Mouse (Mus musculus) erythroblast, embryonic 14.5 days (primary cell): ENCODE measurements at regions not wholly inside any gene's neighbourhood (a gene's known extent, or its start where the extent isn't known, plus 50 kb on each side); places are given as distances from the start of the nearest gene placed in this dataset.

Experiments used
- H3K27me3 ChIP-seq: 2 replicates; pipeline ENCODE4 v1.6.1; 2012; ENCODE audit warnings: inconsistent platforms; ENCODE audit not compliant: control insufficient read depth
- H3K36me3 ChIP-seq: 2 replicates; pipeline ENCODE4 v1.6.1; 2012; ENCODE audit warnings: mild to moderate bottlenecking, inconsistent platforms; ENCODE audit not compliant: control insufficient read depth
- H3K4me1 ChIP-seq: 2 replicates; pipeline ENCODE4 v1.6.1; 2012; ENCODE audit warnings: inconsistent platforms; ENCODE audit not compliant: control insufficient read depth
- H3K4me3 ChIP-seq: replicated peaks from 2 replicates; pipeline ENCODE3; 2012; ENCODE audit warnings: moderate library complexity, mild to moderate bottlenecking, inconsistent platforms
- H3K9me3 ChIP-seq: 2 replicates; pipeline ENCODE4 v1.6.1; 2012; ENCODE audit warnings: low read length, inconsistent platforms, mixed read lengths; ENCODE audit not compliant: control insufficient read depth
- GATA1 ChIP-seq: IDR thresholded peaks from 2 replicates; pipeline ENCODE4 v1.6.1; 2012; ENCODE audit warnings: low read length, inconsistent platforms, mixed read lengths
- TAL1 ChIP-seq: IDR thresholded peaks from 3 replicates; pipeline ENCODE4 v1.6.1; 2012; ENCODE audit warnings: low read length, inconsistent platforms, mixed read lengths

GRCm38 (mm10) chr4:127635262-127635661 is 277.3 kb upstream of the Gjb5 start:
- peaks cover 24% of the 10 kb centered on the region for H3K9me3 ChIP-seq
- no peaks in the 10 kb centered on the region for H3K4me1 ChIP-seq
- no peaks in the 10 kb centered on the region for H3K36me3 ChIP-seq
- H3K4me3 ChIP-seq, result no peak overlapping the region
- no peak for TF ChIP-seq TAL1
- TF ChIP-seq GATA1, result no peak
- H3K27me3 ChIP-seq, result no peaks in the 10 kb centered on the region

- no peaks in the 10 kb centered on the region for H3K36me3 ChIP-seq
Observed at GRCm38 (mm10) chr4:127619870-127620269, 261.9 kb upstream of the Gjb5 start.

GRCm38 (mm10) chr4:127612761-127613160 is 254.8 kb upstream of the Gjb5 start:
- no peaks in the 10 kb centered on the region for H3K36me3 ChIP-seq
- H3K4me1 ChIP-seq, result no peaks in the 10 kb centered on the region
- H3K9me3 ChIP-seq, result peaks cover 14% of the 10 kb centered on the region
- H3K27me3 ChIP-seq, result no peaks in the 10 kb centered on the region
- no peak for TF ChIP-seq GATA1
- TF ChIP-seq TAL1, result no peak
- H3K4me3 ChIP-seq, result no peak overlapping the region

More at GRCm38 (mm10) chr4:127619870-127620269, 261.9 kb upstream of the Gjb5 start:
- no peak overlapping the region for H3K4me3 ChIP-seq
- H3K4me1 ChIP-seq, result no peaks in the 10 kb centered on the region
- no peaks in the 10 kb centered on the region for H3K27me3 ChIP-seq
- TF ChIP-seq GATA1 (no peak), TAL1 (no peak)
- peaks cover 38% of the 10 kb centered on the region for H3K9me3 ChIP-seq

- no peaks in the 10 kb centered on the region for H3K4me1 ChIP-seq
- TF ChIP-seq GATA1, result no peak
- TF ChIP-seq TAL1, result no peak
- no peaks in the 10 kb centered on the region for H3K36me3 ChIP-seq
- H3K9me3 ChIP-seq, result peaks cover 76% of the 10 kb centered on the region
- no peaks in the 10 kb centered on the region for H3K27me3 ChIP-seq
- no peak overlapping the region for H3K4me3 ChIP-seq
Observed at GRCm38 (mm10) chr4:127600919-127601318, 242.9 kb upstream of the Gjb5 start.

- Histone ChIP-seq H3K4me3 (no peak overlapping the region), H3K9me3 (peaks cover 82% of the 10 kb centered on the region), H3K27me3 (no peaks in the 10 kb centered on the region), H3K4me1 (no peaks in the 10 kb centered on the region), H3K36me3 (no peaks in the 10 kb centered on the region)
- no peak for TF ChIP-seq GATA1
- no peak for TF ChIP-seq TAL1
Observed at GRCm38 (mm10) chr4:127598610-127599009, 240.6 kb upstream of the Gjb5 start.

- H3K4me1 ChIP-seq, result no peaks in the 10 kb centered on the region
- H3K4me3 ChIP-seq, result no peak overlapping the region
- H3K27me3 ChIP-seq, result no peaks in the 10 kb centered on the region
- TF ChIP-seq GATA1, result no peak
- no peak for TF ChIP-seq TAL1
- peaks cover 68% of the 10 kb centered on the region for H3K9me3 ChIP-seq
- H3K36me3 ChIP-seq, result no peaks in the 10 kb centered on the region
Observed at GRCm38 (mm10) chr4:127594081-127594480, 236.1 kb upstream of the Gjb5 start.

GRCm38 (mm10) chr4:127591540-127591939 is 233.6 kb upstream of the Gjb5 start:
- Histone ChIP-seq H3K36me3 (no peaks in the 10 kb centered on the region), H3K4me3 (no peak overlapping the region), H3K4me1 (no peaks in the 10 kb centered on the region), H3K9me3 (peaks cover 59% of the 10 kb centered on the region), H3K27me3 (no peaks in the 10 kb centered on the region)
- no peak for TF ChIP-seq TAL1
- TF ChIP-seq GATA1, result no peak

- Histone ChIP-seq H3K36me3 (no peaks in the 10 kb centered on the region), H3K4me3 (no peak overlapping the region), H3K9me3 (peaks cover 58% of the 10 kb centered on the region), H3K27me3 (no peaks in the 10 kb centered on the region), H3K4me1 (no peaks in the 10 kb centered on the region)
- TF ChIP-seq GATA1 (no peak), TAL1 (no peak)
Observed at GRCm38 (mm10) chr4:127586822-127587221, 228.8 kb upstream of the Gjb5 start.

- Histone ChIP-seq H3K27me3 (no peaks in the 10 kb centered on the region), H3K36me3 (no peaks in the 10 kb centered on the region), H3K4me3 (no peak overlapping the region), H3K9me3 (peaks cover 32% of the 10 kb centered on the region), H3K4me1 (no peaks in the 10 kb centered on the region)
- TF ChIP-seq TAL1 (no peak), GATA1 (no peak)
Observed at GRCm38 (mm10) chr4:127576521-127576920, 218.5 kb upstream of the Gjb5 start.

GRCm38 (mm10) chr4:127562602-127563001 is 204.6 kb upstream of the Gjb5 start:
- TF ChIP-seq GATA1 (no peak), TAL1 (no peak)
- H3K4me1 ChIP-seq, result no peaks in the 10 kb centered on the region
- no peaks in the 10 kb centered on the region for H3K27me3 ChIP-seq
- H3K36me3 ChIP-seq, result no peaks in the 10 kb centered on the region
- H3K4me3 ChIP-seq, result no peak overlapping the region
- peaks cover 49% of the 10 kb centered on the region for H3K9me3 ChIP-seq
